Mouse (Mus musculus) ES-Bruce4 (cell line): ENCODE measurements at regions not wholly inside any gene's neighbourhood (a gene's known extent, or its start where the extent isn't known, plus 50 kb on each side); places are given as distances from the start of the nearest gene placed in this dataset.

Source experiments
- H3K27ac ChIP-seq: 2 replicates; pipeline ENCODE4 v1.5.1; 2012; ENCODE audit warnings: low read length, inconsistent platforms; ENCODE audit not compliant: insufficient read depth
- H3K27me3 ChIP-seq: 2 replicates; pipeline ENCODE4 v1.6.1; 2012; ENCODE audit warnings: mild to moderate bottlenecking, low read length, inconsistent platforms; ENCODE audit not compliant: control insufficient read depth, poor library complexity, insufficient read depth, severe bottlenecking
- H3K36me3 ChIP-seq: 2 replicates; pipeline ENCODE4 v1.6.1; 2012; ENCODE audit warnings: inconsistent platforms, mild to moderate bottlenecking, low read length, moderate library complexity; ENCODE audit not compliant: control insufficient read depth, poor library complexity, insufficient read depth, severe bottlenecking
- H3K4me1 ChIP-seq: one replicate; pipeline ENCODE4 v1.8.1; 2011; ENCODE audit warnings: low read length; ENCODE audit not compliant: control insufficient read depth, insufficient read depth
- H3K4me3 ChIP-seq: 2 replicates; pipeline ENCODE4 v1.5.1; 2011; ENCODE audit warnings: low read depth, mild to moderate bottlenecking, low read length
- H3K9ac ChIP-seq: 2 replicates; pipeline ENCODE4 v1.6.1; 2012; ENCODE audit warnings: low read depth, mild to moderate bottlenecking, inconsistent platforms; ENCODE audit not compliant: poor library complexity, severe bottlenecking
- H3K9me3 ChIP-seq: replicated peaks from 2 replicates; pipeline ENCODE4 v1.6.1; 2012; ENCODE audit warnings: mild to moderate bottlenecking, low read length, inconsistent platforms; ENCODE audit not compliant: control insufficient read depth, poor library complexity, insufficient read depth, severe bottlenecking
- CTCF ChIP-seq: IDR thresholded peaks from one replicate; pipeline ENCODE4 v1.8.1; 2011; ENCODE audit warnings: low read depth, low read length
- EP300 ChIP-seq: IDR thresholded peaks from 2 replicates; pipeline ENCODE4 v1.6.1; 2011; ENCODE audit warnings: low read depth, low read length; ENCODE audit not compliant: insufficient read depth
- POLR2A ChIP-seq: IDR thresholded peaks from one replicate; pipeline ENCODE4 v1.8.1; 2011; ENCODE audit warnings: low read length; ENCODE audit not compliant: insufficient read depth

GRCm38 (mm10) chr5:132675261-132675660 lies 132.1 kb upstream of the Auts2 start:
- H3K36me3 ChIP-seq = no peaks in the 10 kb centered on the region
- no peak overlapping the region for H3K27ac ChIP-seq
- no peak overlapping the region for H3K4me3 ChIP-seq
- TF ChIP-seq EP300 (no peak), CTCF (no peak), POLR2A (no peak)
- no peaks in the 10 kb centered on the region for H3K4me1 ChIP-seq
- H3K9me3 ChIP-seq = no peaks in the 10 kb centered on the region
- no peak overlapping the region for H3K9ac ChIP-seq
- H3K27me3 ChIP-seq = no peaks in the 10 kb centered on the region

- Histone ChIP-seq H3K27me3 (no peaks in the 10 kb centered on the region), H3K36me3 (no peaks in the 10 kb centered on the region), H3K4me3 (no peak overlapping the region), H3K4me1 (no peaks in the 10 kb centered on the region), H3K9ac (no peak overlapping the region), H3K9me3 (no peaks in the 10 kb centered on the region), H3K27ac (no peak overlapping the region)
- TF ChIP-seq CTCF (no peak), EP300 (no peak), POLR2A (no peak)
These were observed 130.6 kb upstream of the Auts2 start for GRCm38 (mm10) chr5:132673599-132674305.

GRCm38 (mm10) chr5:132671496-132671895 lies 128.4 kb upstream of the Auts2 start:
- H3K9ac ChIP-seq = no peak overlapping the region
- H3K9me3 ChIP-seq = no peaks in the 10 kb centered on the region
- H3K36me3 ChIP-seq = no peaks in the 10 kb centered on the region
- TF ChIP-seq CTCF (no peak), POLR2A (no peak), EP300 (no peak)
- no peak overlapping the region for H3K27ac ChIP-seq
- no peak overlapping the region for H3K4me3 ChIP-seq
- no peaks in the 10 kb centered on the region for H3K27me3 ChIP-seq
- H3K4me1 ChIP-seq = no peaks in the 10 kb centered on the region

GRCm38 (mm10) chr5:132667316-132667715 lies 124.2 kb upstream of the Auts2 start:
- TF ChIP-seq CTCF = no peak
- no peak for TF ChIP-seq POLR2A
- H3K4me3 ChIP-seq = no peak overlapping the region
- H3K27ac ChIP-seq = no peak overlapping the region
- H3K36me3 ChIP-seq = no peaks in the 10 kb centered on the region
- no peaks in the 10 kb centered on the region for H3K9me3 ChIP-seq
- H3K4me1 ChIP-seq = no peaks in the 10 kb centered on the region
- H3K27me3 ChIP-seq = no peaks in the 10 kb centered on the region
- no peak overlapping the region for H3K9ac ChIP-seq

- Histone ChIP-seq H3K4me3 (no peak overlapping the region), H3K27me3 (no peaks in the 10 kb centered on the region), H3K36me3 (no peaks in the 10 kb centered on the region), H3K4me1 (no peaks in the 10 kb centered on the region), H3K9me3 (no peaks in the 10 kb centered on the region), H3K27ac (no peak overlapping the region), H3K9ac (no peak overlapping the region)
- TF ChIP-seq CTCF = no peak
- no peak for TF ChIP-seq EP300
- no peak for TF ChIP-seq POLR2A
These were observed 118.1 kb upstream of the Auts2 start for GRCm38 (mm10) chr5:132661266-132661665.

GRCm38 (mm10) chr5:132660036-132660435 lies 116.9 kb upstream of the Auts2 start:
- no peak overlapping the region for H3K27ac ChIP-seq
- no peaks in the 10 kb centered on the region for H3K4me1 ChIP-seq
- no peak overlapping the region for H3K4me3 ChIP-seq
- no peaks in the 10 kb centered on the region for H3K9me3 ChIP-seq
- TF ChIP-seq POLR2A (no peak), EP300 (no peak), CTCF (no peak)
- no peak overlapping the region for H3K9ac ChIP-seq
- no peaks in the 10 kb centered on the region for H3K36me3 ChIP-seq
- H3K27me3 ChIP-seq = no peaks in the 10 kb centered on the region
